Mouse (Mus musculus) limb, embryonic 12.5 days (tissue): ENCODE data around the gene Lrrc1. TPM values are rescaled to one million over a fixed set of nuclear protein-coding genes. Genes with fewer than 3 reads are reported as not detected.

ENCODE experiments used
- ATAC-seq: fragments of 200-750 bp; cut with Nextera tagmentation; 2 replicates; pipeline ENCODE4 v1.8.0; 2017; ENCODE audit warnings: low read depth, moderate TSS enrichment; ENCODE audit not compliant: insufficient number of reproducible peaks, insufficient read depth, low FRiP score, low TSS enrichment
- H3K27ac ChIP-seq: fragments of 300-500 bp; sonication (generic); 2 replicates; pipeline ENCODE4 v1.5.1; 2016; ENCODE audit warnings: mild to moderate bottlenecking, moderate library complexity
- H3K27me3 ChIP-seq: fragments of 300-500 bp; sonication (generic); 2 replicates; pipeline ENCODE4 v1.6.1; 2016; ENCODE audit warnings: mild to moderate bottlenecking, moderate library complexity
- H3K36me3 ChIP-seq: fragments of 300-500 bp; sonication (generic); 2 replicates; pipeline ENCODE4 v1.6.1; 2016; ENCODE audit warnings: mild to moderate bottlenecking, moderate library complexity
- H3K4me1 ChIP-seq: fragments of 300-500 bp; sonication (generic); replicated peaks from 2 replicates; pipeline ENCODE4 v1.6.1; 2016
- H3K4me2 ChIP-seq: fragments of 300-500 bp; sonication (generic); 2 replicates; pipeline ENCODE4 v1.6.1; 2016; ENCODE audit warnings: mild to moderate bottlenecking, moderate library complexity
- H3K4me3 ChIP-seq: fragments of 300-500 bp; sonication (generic); replicated peaks from 2 replicates; pipeline ENCODE4 v1.5.1; 2016; ENCODE audit warnings: mild to moderate bottlenecking
- H3K9ac ChIP-seq: fragments of 300-500 bp; sonication (generic); replicated peaks from 2 replicates; pipeline ENCODE4 v1.6.1; 2016; ENCODE audit warnings: mild to moderate bottlenecking, moderate library complexity
- H3K9me3 ChIP-seq: fragments of 300-500 bp; sonication (generic); 2 replicates; pipeline ENCODE4 v1.6.1; 2016; ENCODE audit warnings: mild to moderate bottlenecking, moderate library complexity
- WGBS: fragments of 180-500 bp; shearing (Covaris S2); methylation state at CpG from one replicate; pipeline ENCODE4 v1.1.7; 2016; 5-methylcytosine and 5-hydroxymethylcytosine counted together
- polyA plus RNA-seq: library from polyadenylated mRNA; unstranded; fragments of >200 nt; fragmentation: Nextera tagmentation; extraction: Ambion mirVana; gene quantifications from 2 replicates; pipeline ENCODE4 v1.2.1, GENCODE M21; 2016

Gene Lrrc1
- polyA plus RNA-seq, result 11.4 and 13.2 TPM in 2 replicates

GRCm38 (mm10) chr9:77544354-77545067 is at the start of gene Lrrc1:
TSS of gene Lrrc1 (minus strand) at chr9:77544870.
- WGBS, result under 1% methylated on average over 88 of the region's 88 CpGs
- H3K9ac ChIP-seq, result peak within 1 kb of the TSS; percentile 79
- H3K9me3 ChIP-seq, result no peaks in the 10 kb centered on the region
- peak; percentile 88 for ATAC-seq
- peak within 1 kb of the TSS; percentile 97 for H3K4me2 ChIP-seq
- peak within 1 kb of the TSS; percentile 77 for H3K4me3 ChIP-seq
- no peaks in the 10 kb centered on the region for H3K27me3 ChIP-seq
- peak within 1 kb of the TSS; percentile 76 for H3K27ac ChIP-seq
- H3K4me1 ChIP-seq, result peaks cover 23% of the 10 kb centered on the region; the same call in 1 of the 2 replicates
- H3K36me3 ChIP-seq, result no peaks in the 10 kb centered on the region

DNA sequence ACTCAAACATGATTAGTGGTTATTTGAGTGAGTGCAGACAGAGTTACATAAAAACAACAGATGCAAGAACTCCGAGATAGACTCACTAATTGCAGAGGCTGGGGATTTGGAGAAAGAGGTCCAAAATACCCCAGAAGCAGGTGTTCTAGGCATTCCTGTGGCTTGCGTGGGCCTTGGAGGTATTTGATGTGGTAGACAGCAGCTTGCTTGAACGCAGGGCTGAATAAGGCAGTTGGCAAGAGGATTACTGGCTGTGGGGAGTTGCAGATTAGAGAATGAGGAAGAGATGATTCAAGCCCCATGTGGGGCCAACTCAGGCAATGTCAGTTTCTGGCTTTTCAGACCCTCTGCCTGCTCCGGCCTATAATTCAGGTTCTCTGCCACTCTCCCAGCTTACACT is 47.8 kb upstream of the Lrrc1 start:
- Histone ChIP-seq H3K36me3 (no peaks in the 10 kb centered on the region), H3K4me3 (no peak overlapping the region), H3K9ac (no peak overlapping the region), H3K9me3 (no peaks in the 10 kb centered on the region), H3K27ac (no peak overlapping the region), H3K4me2 (no peak overlapping the region), H3K4me1 (no peaks in the 10 kb centered on the region), H3K27me3 (no peaks in the 10 kb centered on the region)
- ATAC-seq, result no peak
- 61% methylated on average over 4 of the region's 4 CpGs for WGBS

GRCm38 (mm10) chr9:77589496-77589895 is 44.8 kb upstream of the Lrrc1 start:
- no peaks in the 10 kb centered on the region for H3K36me3 ChIP-seq
- no peak overlapping the region for H3K4me2 ChIP-seq
- H3K4me1 ChIP-seq, result no peaks in the 10 kb centered on the region
- H3K27me3 ChIP-seq, result no peaks in the 10 kb centered on the region
- no peaks in the 10 kb centered on the region for H3K9me3 ChIP-seq
- H3K4me3 ChIP-seq, result no peak overlapping the region
- 45% methylated on average over 2 of the region's 2 CpGs for WGBS
- ATAC-seq, result no peak
- H3K9ac ChIP-seq, result no peak overlapping the region
- H3K27ac ChIP-seq, result no peak overlapping the region

GRCm38 (mm10) chr9:77587616-77588015 is 42.9 kb upstream of the Lrrc1 start:
- Histone ChIP-seq H3K27ac (no peak overlapping the region), H3K9ac (no peak overlapping the region), H3K27me3 (no peaks in the 10 kb centered on the region), H3K9me3 (no peaks in the 10 kb centered on the region), H3K4me1 (no peaks in the 10 kb centered on the region), H3K36me3 (no peaks in the 10 kb centered on the region), H3K4me2 (no peak overlapping the region), H3K4me3 (no peak overlapping the region)
- 85% methylated on average over 7 of the region's 7 CpGs for WGBS
- ATAC-seq, result no peak

- no peak overlapping the region for H3K4me3 ChIP-seq
- H3K9me3 ChIP-seq, result no peaks in the 10 kb centered on the region
- WGBS, result 69% methylated on average over 6 of the region's 6 CpGs
- no peaks in the 10 kb centered on the region for H3K36me3 ChIP-seq
- no peak overlapping the region for H3K9ac ChIP-seq
- no peak overlapping the region for H3K4me2 ChIP-seq
- no peaks in the 10 kb centered on the region for H3K4me1 ChIP-seq
- no peak for ATAC-seq
- H3K27me3 ChIP-seq, result no peaks in the 10 kb centered on the region
- no peak overlapping the region for H3K27ac ChIP-seq
These were observed 42.3 kb upstream of the Lrrc1 start for GRCm38 (mm10) chr9:77586806-77587591.

DNA sequence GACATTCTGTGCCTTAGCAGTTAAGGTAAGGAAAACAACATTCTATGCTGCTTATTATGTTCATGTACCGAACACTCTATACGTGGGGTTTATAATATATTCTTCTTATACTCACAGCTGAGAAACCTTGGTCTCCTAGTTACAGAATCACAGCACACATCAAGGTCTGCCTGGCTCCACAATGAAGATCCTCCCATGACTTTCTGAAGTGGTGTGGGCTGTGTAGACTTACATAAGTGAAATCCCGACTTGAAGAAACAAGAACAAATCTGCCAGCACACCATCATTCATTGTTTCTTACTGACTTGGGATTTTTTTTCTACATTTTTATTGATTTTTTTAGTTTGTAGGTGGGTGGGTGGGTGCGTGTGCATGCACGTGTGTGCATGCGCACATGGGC is 40.1 kb upstream of the Lrrc1 start:
- Histone ChIP-seq H3K4me3 (no peak overlapping the region), H3K36me3 (no peaks in the 10 kb centered on the region), H3K27me3 (no peaks in the 10 kb centered on the region), H3K9me3 (no peaks in the 10 kb centered on the region), H3K4me1 (no peaks in the 10 kb centered on the region), H3K4me2 (no peak overlapping the region), H3K9ac (no peak overlapping the region), H3K27ac (no peak overlapping the region)
- no peak for ATAC-seq
- WGBS, result 93% methylated on average over 6 of the region's 6 CpGs

- Histone ChIP-seq H3K27me3 (no peaks in the 10 kb centered on the region), H3K4me2 (no peak overlapping the region), H3K9ac (no peak overlapping the region), H3K4me3 (no peak overlapping the region), H3K9me3 (no peaks in the 10 kb centered on the region), H3K27ac (no peak overlapping the region), H3K36me3 (no peaks in the 10 kb centered on the region), H3K4me1 (no peaks in the 10 kb centered on the region)
- ATAC-seq, result no peak
- WGBS, result 65% methylated on average over 2 of the region's 2 CpGs
These were observed 38.6 kb upstream of the Lrrc1 start for GRCm38 (mm10) chr9:77583302-77583701.

GRCm38 (mm10) chr9:77579827-77580226 is 35.2 kb upstream of the Lrrc1 start:
- Histone ChIP-seq H3K4me2 (no peak overlapping the region), H3K27me3 (no peaks in the 10 kb centered on the region), H3K9me3 (no peaks in the 10 kb centered on the region), H3K9ac (no peak overlapping the region), H3K4me3 (no peak overlapping the region), H3K27ac (no peak overlapping the region), H3K4me1 (no peaks in the 10 kb centered on the region), H3K36me3 (no peaks in the 10 kb centered on the region)
- 73% methylated on average over 3 of the region's 3 CpGs for WGBS
- no peak for ATAC-seq

DNA sequence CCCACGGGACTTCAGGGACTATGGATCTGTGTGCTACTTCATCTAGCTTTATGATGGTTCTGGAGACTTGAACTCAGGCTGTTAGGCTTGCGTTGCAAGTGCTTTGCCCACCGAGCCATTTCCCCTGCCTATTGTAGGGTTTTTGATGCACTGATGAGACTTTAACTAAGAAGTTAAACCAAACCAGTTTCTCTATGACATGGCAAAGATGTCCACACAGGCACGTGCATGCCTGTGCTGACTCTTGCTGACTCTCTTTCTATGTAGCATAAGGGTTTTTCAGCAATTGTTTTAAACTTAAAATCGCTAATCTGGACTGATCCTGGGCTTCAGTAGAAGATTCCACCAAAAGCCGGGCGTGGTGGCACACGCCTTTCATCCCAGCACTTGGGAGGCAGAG is 33.3 kb upstream of the Lrrc1 start:
- Histone ChIP-seq H3K4me1 (no peaks in the 10 kb centered on the region), H3K36me3 (no peaks in the 10 kb centered on the region), H3K4me3 (no peak overlapping the region), H3K9ac (no peak overlapping the region), H3K27ac (no peak overlapping the region), H3K9me3 (no peaks in the 10 kb centered on the region), H3K4me2 (no peak overlapping the region), H3K27me3 (no peaks in the 10 kb centered on the region)
- no peak for ATAC-seq
- WGBS, result 89% methylated on average over 8 of the region's 8 CpGs

DNA sequence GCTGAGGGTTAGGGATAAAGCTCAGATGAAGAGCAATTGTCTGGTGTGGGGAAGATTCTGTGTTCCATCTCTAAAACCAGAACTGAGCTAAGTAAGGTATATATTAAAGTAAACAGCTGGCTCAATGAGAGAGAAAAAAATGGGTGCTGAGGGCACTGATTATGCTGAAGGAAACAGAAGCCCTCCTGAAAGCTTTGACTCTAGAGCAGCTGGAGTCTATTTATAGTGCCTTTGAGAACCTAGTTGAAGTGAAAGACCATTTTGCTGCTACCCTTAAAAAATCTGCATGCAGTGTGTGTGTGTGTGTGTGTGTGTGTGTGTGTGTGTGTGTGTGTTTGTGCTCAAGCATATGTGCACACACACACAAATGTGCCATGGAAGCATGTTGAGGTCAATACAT is 32.7 kb upstream of the Lrrc1 start:
- Histone ChIP-seq H3K4me3 (no peak overlapping the region), H3K4me1 (no peaks in the 10 kb centered on the region), H3K9ac (no peak overlapping the region), H3K4me2 (no peak overlapping the region), H3K36me3 (no peaks in the 10 kb centered on the region), H3K27me3 (no peaks in the 10 kb centered on the region), H3K9me3 (no peaks in the 10 kb centered on the region), H3K27ac (no peak overlapping the region)
- no peak for ATAC-seq

- no peaks in the 10 kb centered on the region for H3K9me3 ChIP-seq
- H3K36me3 ChIP-seq, result no peaks in the 10 kb centered on the region
- no peak for ATAC-seq
- H3K9ac ChIP-seq, result no peak overlapping the region
- H3K4me2 ChIP-seq, result no peak overlapping the region
- no peak overlapping the region for H3K4me3 ChIP-seq
- no peak overlapping the region for H3K27ac ChIP-seq
- no peaks in the 10 kb centered on the region for H3K27me3 ChIP-seq
- no peaks in the 10 kb centered on the region for H3K4me1 ChIP-seq
These were observed 31.6 kb upstream of the Lrrc1 start for GRCm38 (mm10) chr9:77576320-77576719.
